Mouse (Mus musculus) lung, postnatal 14 days (tissue): ENCODE measurements around the gene Prss32.

ENCODE experiments used
- DNase-seq: peaks from one replicate; pipeline ENCODE4 v3.0.0; 2021

Gene Prss32

DNA sequence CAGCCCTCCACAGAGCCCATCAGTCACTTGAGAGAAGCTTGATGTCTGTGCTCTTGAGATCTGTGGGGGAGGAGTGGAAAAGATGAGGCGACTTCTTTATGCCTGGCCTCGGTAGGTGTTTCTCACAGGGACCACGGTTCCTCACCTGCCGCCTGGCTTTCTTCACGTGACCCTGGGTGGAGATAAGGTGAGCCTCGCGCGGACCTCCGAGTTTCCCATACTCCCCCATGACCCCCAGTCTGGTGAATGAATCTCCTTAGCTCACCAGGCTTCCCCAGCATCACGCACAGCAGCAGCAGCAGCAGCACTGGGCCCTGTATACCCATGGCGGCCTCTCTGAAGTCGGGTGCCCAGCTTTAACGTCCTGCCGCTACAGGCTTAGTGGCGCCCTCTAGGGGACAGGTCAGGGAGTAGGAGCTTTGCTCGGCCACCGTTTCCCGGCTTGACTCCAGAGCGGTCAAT, at the start of gene Prss32, which contains the start of gene Prss41:
TSS of gene Prss32 (plus strand) at position 44 of the 462 bp plus-strand sequence.
TSS of gene Prss41 (minus strand) at position 361 of the 462 bp plus-strand sequence.
- DNase-seq: peak; percentile 73

DNA sequence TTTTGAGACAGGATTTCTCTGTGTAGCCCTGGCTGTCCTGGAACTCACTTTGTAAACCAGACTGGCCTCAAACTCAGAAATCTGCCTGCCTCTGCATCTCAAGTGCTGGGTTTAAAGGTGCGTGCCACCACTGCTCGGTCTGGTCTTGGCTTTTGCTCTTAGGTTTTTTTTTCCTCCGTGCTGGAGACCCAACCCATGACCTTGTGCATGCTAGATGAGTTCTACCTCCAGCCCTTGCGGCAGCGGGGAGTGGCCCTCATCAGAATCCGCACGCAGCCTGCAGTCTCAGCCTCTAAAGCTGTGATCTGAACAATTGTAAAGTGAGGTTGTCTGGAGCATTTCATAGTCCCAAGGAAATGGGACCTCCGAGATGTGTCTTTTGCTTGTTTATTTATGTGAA, 48.3 kb upstream of the Prss32 start:
- no peak for DNase-seq

- no peak for DNase-seq
Observed at GRCm38 (mm10) chr17:23797316-23797715, 46.3 kb upstream of the Prss32 start.

DNA sequence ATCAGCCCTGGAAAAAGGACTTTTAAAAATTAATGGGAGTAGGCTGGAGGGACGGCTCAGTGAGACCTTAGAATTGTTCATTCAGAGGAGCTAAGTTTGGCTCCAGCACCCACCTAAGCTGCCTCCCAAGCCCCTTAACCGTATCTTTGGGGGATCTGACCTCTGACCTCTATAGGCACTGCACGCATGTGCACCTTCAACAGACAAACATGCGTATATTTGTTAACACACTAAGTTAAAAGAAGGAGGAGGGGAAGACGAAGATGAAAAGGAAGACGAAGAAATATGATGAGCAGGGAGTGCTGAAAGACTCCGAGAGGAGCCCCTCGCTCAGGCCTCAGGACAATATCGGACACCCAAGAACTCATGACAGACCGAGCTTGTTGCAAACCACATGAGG, 42.0 kb upstream of the Prss32 start:
- no peak for DNase-seq

- DNase-seq: peak; percentile 96
Observed at GRCm38 (mm10) chr17:23802746-23803365, 40.8 kb upstream of the Prss32 start.

GRCm38 (mm10) chr17:23803366-23804041, 40.2 kb upstream of the Prss32 start:
- DNase-seq: peak; percentile 83

GRCm38 (mm10) chr17:23804426-23805085, 39.1 kb upstream of the Prss32 start:
- DNase-seq: no peak

DNA sequence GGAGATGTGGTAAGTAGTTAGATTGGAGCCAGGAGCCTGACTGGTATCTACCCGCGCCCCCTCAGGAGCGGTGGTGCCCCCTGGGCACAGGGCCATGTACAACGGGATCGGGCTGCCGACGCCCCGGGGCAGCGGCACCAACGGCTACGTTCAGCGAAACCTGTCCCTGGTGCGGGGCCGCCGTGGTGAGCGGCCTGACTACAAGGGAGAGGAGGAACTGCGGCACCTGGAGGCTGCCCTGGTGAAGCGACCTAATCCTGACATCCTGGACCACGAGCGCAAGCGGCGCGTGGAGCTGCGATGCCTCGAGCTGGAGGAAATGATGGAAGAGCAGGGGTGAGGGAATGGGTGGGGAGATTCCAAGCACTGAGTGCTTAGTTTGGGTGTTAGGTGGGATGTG, 36.8 kb upstream of the Prss32 start:
- peak; percentile 32 for DNase-seq

DNA sequence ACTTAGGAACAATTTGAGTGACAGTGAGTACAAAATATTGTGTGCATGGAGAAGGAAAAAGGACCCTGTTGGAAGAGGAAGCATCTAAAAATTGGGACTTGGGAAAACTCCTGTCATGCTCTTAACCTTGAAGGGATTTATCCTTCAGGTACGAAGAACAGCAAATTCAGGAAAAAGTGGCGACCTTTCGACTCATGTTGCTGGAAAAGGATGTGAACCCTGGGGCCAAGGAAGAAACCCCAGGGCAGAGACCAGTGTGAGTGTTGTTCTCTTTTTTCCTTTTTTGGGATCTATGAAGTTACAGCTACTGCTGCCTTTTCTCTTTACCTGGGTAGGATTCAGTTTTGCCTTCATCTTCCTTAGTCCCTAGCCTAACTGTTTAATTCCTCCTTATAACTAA, 35.7 kb upstream of the Prss32 start:
- DNase-seq: no peak

DNA sequence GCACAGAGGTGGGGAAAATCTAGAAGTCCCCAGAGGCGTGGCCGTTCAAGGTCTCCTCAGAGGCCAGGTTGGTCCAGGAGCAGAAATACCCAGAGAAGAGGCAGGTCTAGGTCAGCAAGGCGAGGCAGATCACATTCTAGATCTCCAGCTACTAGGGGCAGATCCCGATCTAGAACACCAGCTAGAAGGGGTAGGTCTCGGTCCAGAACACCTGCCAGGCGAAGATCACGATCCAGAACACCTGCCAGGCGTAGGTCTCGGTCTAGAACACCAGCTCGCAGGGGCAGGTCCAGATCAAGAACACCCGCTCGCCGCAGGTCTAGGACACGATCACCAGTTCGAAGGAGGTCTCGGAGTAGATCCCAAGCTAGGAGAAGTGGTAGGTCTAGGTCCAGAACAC, 28.0 kb upstream of the Prss32 start:
- DNase-seq: no peak

DNA sequence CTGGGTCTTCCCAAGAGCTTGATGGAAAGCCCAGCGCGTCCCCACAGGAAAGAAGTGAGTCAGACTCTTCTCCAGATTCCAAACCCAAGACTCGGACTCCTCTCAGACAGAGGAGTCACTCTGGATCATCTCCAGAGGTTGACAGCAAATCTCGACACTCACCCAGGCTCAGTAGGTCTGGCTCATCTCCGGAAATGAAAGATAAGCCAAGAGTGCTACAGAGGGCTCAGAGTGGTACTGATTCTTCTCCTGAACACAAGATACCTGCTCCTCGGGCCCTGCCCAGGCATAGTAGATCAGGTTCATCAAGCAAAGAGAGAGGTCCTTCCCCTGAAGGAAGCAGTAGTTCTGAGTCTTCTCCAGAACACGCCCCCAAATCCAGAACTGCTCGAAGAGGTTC, 25.1 kb upstream of the Prss32 start:
- no peak for DNase-seq

DNA sequence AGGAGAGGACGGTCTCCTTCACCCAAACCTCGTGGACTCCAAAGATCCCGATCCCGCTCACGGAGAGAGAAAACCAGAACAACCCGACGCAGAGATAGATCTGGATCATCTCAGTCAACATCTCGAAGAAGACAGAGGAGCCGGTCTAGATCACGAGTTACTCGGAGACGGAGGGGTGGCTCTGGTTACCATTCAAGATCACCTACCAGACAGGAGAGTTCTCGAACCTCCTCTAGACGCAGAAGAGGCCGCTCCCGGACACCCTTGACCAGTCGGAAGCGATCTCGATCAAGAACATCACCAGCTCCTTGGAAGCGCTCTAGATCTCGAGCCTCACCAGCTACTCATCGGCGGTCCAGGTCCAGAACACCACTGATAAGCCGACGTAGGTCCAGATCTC, 24.4 kb upstream of the Prss32 start:
- DNase-seq: no peak

- no peak for DNase-seq
Observed at GRCm38 (mm10) chr17:23820731-23821130, 22.9 kb upstream of the Prss32 start.

GRCm38 (mm10) chr17:23822094-23822493, 21.6 kb upstream of the Prss32 start:
- no peak for DNase-seq

GRCm38 (mm10) chr17:23823018-23823417, 20.6 kb upstream of the Prss32 start:
- DNase-seq: no peak

DNA sequence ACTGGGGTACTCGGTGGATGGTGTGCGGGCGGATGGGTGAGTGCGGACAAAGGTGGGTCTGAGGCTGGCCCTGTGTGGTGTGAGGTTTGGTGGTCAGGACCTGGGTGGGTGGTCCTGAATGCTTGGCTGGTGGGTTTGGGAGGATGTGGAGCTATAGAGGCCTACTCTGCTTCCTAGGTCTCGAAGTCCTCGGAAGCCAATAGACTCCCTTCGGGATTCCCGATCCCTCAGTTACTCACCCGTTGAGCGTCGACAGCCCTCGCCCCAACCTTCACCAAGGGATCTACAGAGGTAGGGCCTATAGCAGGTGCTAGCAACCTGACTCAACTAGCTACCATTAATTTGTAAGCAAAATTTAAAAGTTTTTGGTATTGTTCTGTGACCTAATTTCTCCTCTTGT, 20.0 kb upstream of the Prss32 start:
- no peak for DNase-seq

- no peak for DNase-seq
Observed at GRCm38 (mm10) chr17:23825591-23825990, 18.1 kb upstream of the Prss32 start.

- peak; percentile 41 for DNase-seq
Observed at GRCm38 (mm10) chr17:23828271-23829001, 15.2 kb upstream of the Prss32 start.

GRCm38 (mm10) chr17:23829064-23829619, 14.5 kb upstream of the Prss32 start, which contains the start of gene Elob:
Elob (minus strand) TSS chr17:23829136.
- peak; percentile 84 for DNase-seq

DNA sequence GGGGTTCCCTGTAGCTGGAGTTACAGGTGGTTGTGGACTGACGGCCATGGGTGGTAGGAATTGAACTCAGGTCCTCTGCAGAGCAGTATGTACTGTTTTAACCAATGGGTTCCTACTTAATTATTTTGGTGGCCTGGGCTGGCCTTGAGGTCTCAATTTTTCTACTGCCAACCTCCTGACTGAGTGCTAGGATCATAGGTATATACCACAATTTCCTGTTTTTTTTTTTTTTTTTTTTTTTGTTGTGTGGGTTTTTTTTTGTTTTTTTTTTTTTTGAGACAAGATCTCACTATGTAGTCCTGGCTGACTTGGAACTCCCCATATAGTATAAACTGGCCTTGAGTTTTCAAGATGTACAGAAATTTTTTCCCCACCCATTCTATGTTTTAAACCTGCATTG, 12.5 kb upstream of the Prss32 start:
- DNase-seq: no peak

GRCm38 (mm10) chr17:23836006-23836575, 7.6 kb upstream of the Prss32 start, which contains the start of gene Prss33:
Prss33 (minus strand) TSS chr17:23836056.
- no peak for DNase-seq

- peak; percentile 80 for DNase-seq
Observed at GRCm38 (mm10) chr17:23841145-23841544, 2.5 kb upstream of the Prss32 start.
